Mouse (Mus musculus): ENCODE measurements around the gene Ltn1.
A peak's percentile ranks its signal among the peaks of the same experiment; 100 is the strongest.

Ltn1 gene

GRCm38 (mm10) chr16:87387444-87387977 is 44.9 kb downstream of the Ltn1 start:
- no peak for DNase-seq

DNA sequence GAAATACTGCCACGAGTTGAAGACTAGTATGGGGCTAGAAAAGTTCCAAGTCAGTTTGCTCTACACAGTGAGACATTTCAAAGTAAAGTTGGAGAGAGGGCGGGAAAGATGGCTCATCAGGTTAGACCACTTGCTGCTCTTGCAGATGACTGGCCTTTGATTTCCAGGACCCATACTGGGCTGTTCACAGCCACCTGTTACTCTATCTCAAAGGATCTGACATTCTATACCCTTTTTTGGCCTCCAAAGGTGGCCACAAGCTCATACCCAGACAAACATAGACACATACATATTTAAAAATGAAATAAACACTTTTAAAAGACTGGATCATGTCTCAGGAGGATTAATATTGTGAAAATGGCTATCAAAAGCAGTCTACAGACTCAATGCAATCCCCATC is 48.0 kb downstream of the Ltn1 start:
- DNase-seq = no peak

GRCm38 (mm10) chr16:87382996-87383395 is 49.4 kb downstream of the Ltn1 start:
- no peak for DNase-seq

DNA sequence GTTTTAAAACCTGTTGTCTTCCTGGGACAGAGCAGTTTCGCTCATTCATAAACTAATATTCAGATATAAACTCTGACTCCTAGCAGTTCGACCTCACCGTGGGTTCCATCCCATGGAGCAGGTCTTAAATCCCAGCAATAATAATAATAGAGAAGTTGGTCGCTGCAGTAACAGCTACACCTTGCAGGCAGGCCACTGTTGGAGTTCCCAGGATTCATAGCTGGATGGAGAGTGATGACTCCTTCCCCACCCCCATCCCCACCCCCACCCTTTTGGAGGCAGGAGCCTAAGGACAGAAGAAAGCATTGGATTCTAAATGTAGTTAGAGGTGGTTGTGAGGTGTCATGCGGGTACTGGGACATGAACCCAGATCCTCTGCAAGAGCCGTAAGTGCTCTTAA is 66.0 kb downstream of the Ltn1 start:
- no peak for DNase-seq

DNA sequence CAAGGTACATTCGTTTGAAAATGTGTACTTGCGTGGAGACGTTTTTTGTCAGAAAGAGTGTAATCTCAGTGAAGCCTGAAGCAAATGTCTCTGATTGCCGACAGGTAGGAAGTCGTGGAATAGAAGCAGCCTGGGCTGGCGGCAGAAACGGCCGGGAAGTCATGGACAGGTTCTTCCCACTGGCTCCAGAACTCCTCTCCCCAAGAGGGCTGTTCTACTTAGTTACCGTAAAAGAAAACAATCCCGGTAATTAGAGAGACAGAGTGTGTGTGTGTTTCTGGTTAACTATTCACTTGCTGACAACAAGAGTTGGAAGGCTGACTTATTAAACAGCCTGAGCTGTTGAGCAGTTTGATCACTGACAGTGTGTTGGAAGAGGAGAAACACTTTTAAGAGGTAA is 66.4 kb downstream of the Ltn1 start:
- DNase-seq = no peak

DNA sequence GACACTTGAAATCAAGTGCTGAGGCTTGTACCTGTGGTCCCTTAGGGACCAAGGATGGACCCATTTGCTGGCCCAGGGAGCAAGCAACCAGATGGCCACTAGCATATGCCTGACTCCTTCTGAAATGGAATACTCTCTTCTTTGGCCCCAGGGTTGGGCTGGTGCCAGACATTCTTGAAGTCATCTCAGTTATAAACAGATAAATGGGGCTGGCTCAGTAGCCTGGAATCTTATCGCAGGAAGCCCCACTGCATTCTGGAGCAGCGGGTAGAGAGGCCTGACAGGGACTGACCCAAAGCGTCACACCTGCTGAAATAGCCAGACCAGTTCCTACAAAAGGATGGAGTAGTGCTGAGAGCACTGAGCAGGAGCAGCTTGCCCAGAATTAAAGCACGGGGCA is 68.2 kb downstream of the Ltn1 start:
- DNase-seq = peak; percentile 68

DNA sequence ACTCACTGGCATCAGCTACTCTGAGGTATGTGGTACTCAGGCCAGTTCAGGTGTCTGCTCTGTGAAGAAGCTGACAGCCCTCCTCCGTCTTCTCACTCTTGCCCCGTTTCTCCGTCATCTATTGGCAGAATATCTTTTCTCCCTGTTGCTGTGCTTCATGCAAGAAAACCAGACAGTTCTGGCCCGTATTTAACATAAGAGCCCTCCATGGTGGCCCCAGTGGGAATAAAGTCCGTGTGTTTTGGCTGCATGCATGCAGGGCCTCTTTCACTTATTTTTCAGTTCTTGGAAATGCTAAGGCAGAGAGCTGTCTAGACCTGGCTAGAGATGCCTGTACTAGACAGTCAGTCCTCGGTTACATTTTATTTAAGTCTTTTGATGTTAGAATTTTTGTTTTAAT is 72.3 kb downstream of the Ltn1 start:
- no peak for DNase-seq

- no peak for DNase-seq
Measured at GRCm38 (mm10) chr16:87354748-87355147, 77.7 kb downstream of the Ltn1 start.

- DNase-seq = peak; percentile 95
Measured at GRCm38 (mm10) chr16:87354075-87354583, 78.3 kb downstream of the Ltn1 start, which contains the start of gene N6amt1. N6amt1 (plus strand) TSS chr16:87354185.

GRCm38 (mm10) chr16:87353605-87354004 is 78.8 kb downstream of the Ltn1 start:
- no peak for DNase-seq

DNA sequence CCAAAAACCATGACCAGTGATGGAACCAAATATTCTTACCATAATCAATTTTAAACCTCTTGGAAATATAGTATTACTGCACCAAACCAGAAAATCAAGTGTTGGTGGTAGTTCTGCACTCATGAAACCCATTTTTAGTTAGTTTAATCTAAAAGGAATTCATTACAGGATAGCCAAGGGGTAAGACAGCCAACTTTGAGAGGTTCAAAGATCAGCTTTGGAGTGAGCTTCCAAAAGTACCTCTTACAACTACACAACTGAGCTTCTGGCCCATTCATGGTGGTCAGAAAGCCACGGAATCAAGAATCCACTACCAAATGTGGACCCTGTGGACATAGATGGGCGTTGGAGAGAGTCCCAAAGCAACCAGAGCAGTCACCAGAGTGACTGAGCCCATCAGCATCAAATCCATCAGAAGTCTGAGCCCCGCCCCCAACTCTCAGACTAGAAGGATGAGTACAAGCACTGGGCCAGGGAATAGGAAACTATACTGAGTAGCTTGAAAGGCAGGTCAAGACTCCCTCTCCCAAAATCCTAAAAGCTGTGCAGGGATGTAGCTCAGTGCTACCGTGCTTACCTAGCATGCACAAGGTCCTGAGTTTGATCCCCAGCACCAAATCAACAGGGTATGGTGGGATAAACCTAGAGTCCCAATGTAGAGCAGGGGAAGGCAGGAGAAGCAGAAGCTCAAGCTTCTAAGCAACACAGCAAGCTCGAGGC is 80.9 kb downstream of the Ltn1 start:
- DNase-seq = no peak

DNA sequence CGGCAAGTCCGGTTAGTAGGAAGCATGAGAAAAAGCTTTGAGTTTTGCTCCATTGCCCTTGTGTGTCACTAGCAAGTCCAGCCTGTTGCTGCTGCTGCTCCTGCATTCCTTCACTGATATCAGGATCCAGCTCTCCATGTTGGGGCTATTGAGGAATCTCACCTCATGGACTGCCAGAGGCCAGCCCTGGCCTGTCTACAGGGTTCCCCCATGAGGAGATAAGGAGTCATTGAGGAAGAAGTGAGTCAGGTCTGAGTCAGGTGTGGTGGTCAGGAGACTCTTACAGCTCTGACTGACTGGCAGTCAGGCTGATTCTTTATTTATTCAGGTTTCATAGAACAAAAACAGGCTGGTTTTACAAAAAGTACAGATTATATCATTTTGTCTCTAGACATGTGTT is 84.3 kb downstream of the Ltn1 start:
- no peak for DNase-seq

DNA sequence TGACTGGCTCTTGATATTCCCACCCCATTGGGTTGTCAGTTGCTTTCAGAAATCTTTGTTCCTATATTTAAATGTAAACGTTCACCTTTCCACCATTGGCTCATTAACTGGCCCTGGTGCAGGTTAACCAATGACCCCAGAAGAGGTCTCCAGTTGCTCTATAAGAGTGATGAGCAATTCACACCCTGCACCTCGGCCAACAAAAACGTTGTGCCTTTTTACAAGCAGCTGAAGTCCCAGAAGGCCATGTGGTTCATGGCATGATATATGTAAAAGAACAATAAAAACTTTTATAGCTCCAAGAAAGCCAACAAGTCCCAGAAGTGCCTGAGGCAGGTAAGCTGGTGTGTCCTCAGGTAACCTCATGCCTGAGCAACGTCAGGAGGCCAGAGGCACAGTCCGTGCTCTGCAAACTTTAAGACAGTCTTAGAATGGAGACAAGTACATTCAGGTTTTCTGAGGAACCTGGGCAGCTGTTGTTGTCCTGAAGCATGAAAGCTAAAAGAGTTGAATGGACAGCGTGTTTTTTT is 91.3 kb downstream of the Ltn1 start:
- DNase-seq = no peak

DNA sequence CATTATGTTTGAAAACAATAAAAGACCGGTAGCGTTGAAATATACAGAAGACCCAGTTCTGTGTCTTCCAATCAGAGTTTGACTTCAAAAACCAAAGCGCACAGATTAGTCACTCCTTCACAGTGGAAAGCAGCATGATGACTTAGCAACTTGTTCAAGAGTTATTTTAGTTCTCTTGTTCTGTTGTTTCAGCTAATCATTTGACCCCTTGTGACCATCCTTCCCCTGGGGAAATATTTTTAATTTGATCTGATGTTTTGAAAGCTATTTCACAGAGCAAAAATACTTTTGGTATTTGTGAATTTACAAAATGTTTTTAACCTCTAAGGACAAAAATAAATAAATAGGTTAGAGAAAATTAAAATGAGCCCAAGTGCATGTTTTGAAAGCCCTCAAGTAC is 97.7 kb downstream of the Ltn1 start:
- DNase-seq = no peak

- DNase-seq = no peak
Measured at GRCm38 (mm10) chr16:87329986-87330385, 102.4 kb downstream of the Ltn1 start.
